Mouse (Mus musculus): ENCODE measurements at regions not wholly inside any gene's neighbourhood (a gene's known extent, or its start where the extent isn't known, plus 50 kb on each side); places are given as distances from the start of the nearest gene placed in this dataset.

- TF ChIP-seq CTCF (IDR thresholded peaks at IDR 0.05; ENCODE audit: borderline replicate concordance, insufficient read depth, low read depth, low read length) (no peak), POLR2A (IDR thresholded peaks at IDR 0.05; ENCODE audit: borderline replicate concordance, insufficient read depth, low read length) (no peak)
Measured at GRCm38 (mm10) chr1:177336436-177336835, 78.4 kb upstream of the Akt3 start.

All from cerebellum, adult 2 months (tissue).